Mouse (Mus musculus) left cerebral cortex, postnatal 36 days (tissue): ENCODE measurements around the gene Cela2a. TPM values are rescaled to one million over a fixed set of nuclear protein-coding genes. Genes with fewer than 3 reads are reported as not detected.

Experiments used
- DNase-seq, 2 experiments: peaks; one replicate each; pipeline ENCODE4 v3.0.0; 2021 to 2022; ENCODE audit warnings: low spot score in 2 of 2, mixed read lengths in 1 of 2
- intact Hi-C: fragments of 180-260 bp; cut with DNase I; formaldehyde crosslinking; loops from one replicate; pipeline ENCODE4 v1.15.1; 2025
- total RNA-seq, 2 experiments: library from RNA; stranded (reverse); gene quantifications; 2 replicates each; pipeline ENCODE4 v1.2.3; 2021

Cela2a gene
- total RNA-seq, 2 experiments from 2014 or later = not detected

DNA sequence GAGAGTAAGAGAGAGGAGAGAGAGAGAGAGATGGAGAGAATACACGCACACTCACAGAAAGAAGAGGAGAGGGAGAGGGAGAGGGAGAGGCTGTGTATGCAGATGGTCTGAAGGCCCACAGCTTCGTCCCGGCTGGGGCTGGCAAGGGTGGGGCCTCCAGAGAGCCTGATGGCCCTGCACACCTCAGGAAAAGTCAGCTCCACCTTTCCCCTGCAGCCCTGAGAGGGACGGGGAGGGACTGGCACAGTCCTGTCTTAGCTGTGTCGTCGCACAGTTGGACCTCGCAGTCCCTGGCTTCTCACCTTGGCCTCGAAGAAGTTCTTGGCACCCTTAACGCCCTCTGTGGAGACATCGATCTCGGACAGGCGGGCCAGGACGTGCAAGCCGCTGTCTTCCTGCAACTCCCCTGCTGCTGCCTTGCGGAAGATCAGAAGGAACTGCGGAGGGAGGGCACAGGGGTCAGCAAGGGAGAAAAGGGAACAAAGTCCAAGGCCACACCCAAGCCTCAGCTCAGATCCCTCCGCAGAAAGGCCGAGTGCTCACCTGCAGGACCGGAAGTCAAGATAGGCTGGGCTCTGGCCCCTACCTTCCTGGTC lies 34.4 kb upstream of the Cela2a start:
- DNase-seq = no peak
- intact Hi-C loops = no loop called here

DNA sequence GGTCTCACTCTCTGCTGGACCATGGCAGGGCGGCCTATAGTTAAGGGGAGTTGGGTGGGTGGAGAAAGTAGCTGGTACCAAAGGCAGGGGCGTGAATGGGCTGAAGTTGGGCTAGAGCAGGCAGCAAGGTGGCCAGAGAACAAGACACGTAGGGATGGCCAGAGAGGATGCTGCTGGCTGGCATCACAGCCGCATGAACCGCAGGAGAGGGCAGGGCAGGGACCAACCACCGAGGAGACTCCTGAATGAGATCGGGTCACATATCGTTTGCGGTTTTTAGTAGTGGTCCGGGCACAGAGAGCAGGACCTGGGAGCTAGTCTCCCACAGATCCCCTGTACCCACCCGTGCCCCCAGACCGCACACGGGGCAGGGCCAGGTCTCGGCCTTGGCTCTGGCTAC lies 33.4 kb upstream of the Cela2a start:
- intact Hi-C loops = no loop called here

DNA sequence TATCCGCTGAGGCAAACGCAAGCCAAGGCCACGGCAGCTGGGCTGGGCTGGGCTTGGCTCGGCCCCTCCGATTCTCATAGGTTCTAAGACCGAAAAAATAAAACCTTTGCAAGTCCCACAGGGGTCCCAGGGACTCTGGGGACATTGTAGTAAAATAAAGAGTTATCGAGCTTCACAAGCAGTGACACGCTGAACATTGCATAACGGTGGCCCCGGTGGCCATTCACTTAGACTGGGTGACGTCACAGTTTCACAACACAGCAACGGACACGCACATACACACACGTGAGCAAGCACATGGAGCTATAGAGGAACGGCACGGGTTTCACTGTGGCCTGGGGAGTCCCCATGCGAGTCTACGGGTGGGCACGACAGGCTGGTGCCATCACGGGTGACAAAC lies 32.5 kb upstream of the Cela2a start:
- DNase-seq = no peak
- intact Hi-C loops = no loop called here

More for the DNA sequence above, 33.4 kb upstream of the Cela2a start:
- DNase-seq = no peak

DNA sequence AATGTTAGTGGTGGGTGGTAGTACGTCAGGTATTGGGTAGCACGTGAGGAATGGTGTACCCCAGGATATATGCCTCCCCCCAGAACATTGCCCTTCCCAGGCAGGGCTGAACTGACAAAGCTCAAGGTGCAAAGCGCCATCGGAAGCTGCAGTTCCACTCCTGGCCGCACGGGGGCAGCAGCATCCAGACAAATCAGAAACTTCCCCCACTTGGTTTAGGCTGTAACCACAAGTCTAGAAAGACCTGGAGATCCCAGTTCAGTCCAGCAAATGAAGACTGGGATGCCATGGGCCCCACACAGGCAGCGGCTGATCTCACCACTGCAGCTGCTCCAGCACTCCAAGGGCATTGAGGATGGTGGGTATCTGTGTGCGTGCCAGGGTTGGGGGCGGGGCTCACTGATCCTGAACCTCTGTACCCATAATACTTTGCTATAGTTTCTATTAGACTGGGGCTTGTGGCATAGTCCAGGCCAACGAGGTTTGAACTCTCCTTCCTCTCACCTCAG lies 31.5 kb upstream of the Cela2a start:
- peak; percentile 82 to 86 for DNase-seq
- intact Hi-C loops = loop anchor here (1.0 kb wide), 1 partner anchor 101 kb away; no protein-coding TSS in a partner anchor

GRCm38 (mm10) chr4:141853437-141853836 lies 27.5 kb upstream of the Cela2a start:
- peak in 1 of 2 experiments; percentile 66 for DNase-seq
- intact Hi-C loops = loop anchor here (2.0 kb wide), 1 partner anchor 45 kb away; no protein-coding TSS in a partner anchor

- intact Hi-C loops = no loop called here
- no peak for DNase-seq
Observed at GRCm38 (mm10) chr4:141845999-141846398, 20.0 kb upstream of the Cela2a start, which contains the start of gene Ctrc. TSS of gene Ctrc (minus strand) at chr4:141846359.

DNA sequence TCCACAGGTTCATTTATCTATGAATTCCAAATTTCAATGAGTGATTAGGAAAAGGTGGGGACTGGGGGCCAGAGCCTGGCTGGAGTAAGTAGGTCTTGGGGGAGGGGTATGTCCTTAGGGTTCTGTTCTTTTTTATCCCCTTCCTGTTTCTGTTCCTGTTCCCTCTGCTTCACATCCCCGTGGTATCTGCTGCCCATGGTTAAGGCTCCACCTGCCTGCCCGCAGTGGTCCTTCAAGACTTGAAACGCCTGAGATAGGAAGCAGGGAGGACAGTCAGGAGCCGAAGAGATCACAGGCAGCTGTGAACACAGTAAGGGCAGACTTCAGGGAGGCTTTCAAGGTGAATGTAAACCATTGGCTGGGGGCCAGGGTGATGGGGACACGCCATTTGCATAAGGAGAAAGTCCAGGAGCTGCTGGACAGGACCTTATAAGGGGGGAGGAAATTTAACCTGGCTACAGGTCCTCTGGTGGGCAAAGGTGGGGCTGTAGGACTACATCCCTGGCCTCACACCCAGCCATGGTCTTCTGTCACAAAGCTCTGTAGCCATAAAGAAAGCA lies 8.7 kb upstream of the Cela2a start:
- intact Hi-C loops = no loop called here
- DNase-seq = no peak

DNA sequence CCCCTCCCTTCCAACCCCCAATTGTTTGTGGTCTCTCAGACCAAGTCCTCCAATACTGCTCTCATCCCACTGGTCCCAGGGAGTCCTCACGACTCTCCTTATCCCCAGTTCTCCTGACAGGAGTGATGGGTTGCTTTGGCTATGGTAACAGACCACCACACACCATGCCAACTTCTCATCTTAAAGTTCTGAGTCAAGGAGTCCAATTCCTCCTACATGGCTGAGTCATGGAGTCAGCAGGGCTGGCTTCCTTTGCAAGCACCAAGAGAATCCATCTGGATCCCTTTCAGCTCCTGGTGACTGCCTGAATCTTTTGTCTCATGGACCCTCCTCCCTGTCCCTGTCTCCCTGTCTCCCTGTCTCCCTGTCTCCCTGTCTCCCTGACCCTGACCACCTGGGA lies 8.0 kb upstream of the Cela2a start:
- intact Hi-C loops = no loop called here
- DNase-seq = peak; percentile 39 to 44

- intact Hi-C loops = no loop called here
- DNase-seq = no peak
Observed at GRCm38 (mm10) chr4:141831361-141831760, 5.4 kb upstream of the Cela2a start.

GRCm38 (mm10) chr4:141830381-141830780 lies 4.4 kb upstream of the Cela2a start:
- DNase-seq = no peak
- intact Hi-C loops = no loop called here

GRCm38 (mm10) chr4:141828177-141828576 lies 2.2 kb upstream of the Cela2a start:
- DNase-seq = no peak
- intact Hi-C loops = no loop called here

- no peak for DNase-seq
- intact Hi-C loops = no loop called here
Observed at GRCm38 (mm10) chr4:141827401-141827800, 1.4 kb upstream of the Cela2a start.

DNA sequence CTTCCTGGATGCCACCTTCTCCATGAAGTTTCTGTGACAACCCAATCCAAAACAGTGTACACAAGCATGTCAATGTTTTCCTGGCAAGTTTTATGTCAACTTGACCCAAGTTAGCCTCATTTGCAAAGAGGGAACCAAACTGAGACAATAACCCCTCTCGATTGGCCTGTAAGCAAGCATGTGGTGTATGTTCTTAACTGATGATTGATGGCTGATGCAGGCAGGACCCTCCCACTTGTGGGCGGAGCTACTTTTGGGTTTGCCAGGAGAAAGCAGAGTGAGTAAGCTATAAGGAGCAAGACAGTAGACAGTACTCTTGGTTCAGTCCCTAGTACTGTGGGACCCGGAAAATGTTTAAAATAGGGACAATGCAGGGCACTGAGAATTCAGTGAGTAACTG lies 3.0 kb downstream of the Cela2a start:
- DNase-seq = no peak
- intact Hi-C loops = no loop called here

GRCm38 (mm10) chr4:141822089-141822488 lies 3.9 kb downstream of the Cela2a start:
- intact Hi-C loops = no loop called here
- no peak for DNase-seq

DNA sequence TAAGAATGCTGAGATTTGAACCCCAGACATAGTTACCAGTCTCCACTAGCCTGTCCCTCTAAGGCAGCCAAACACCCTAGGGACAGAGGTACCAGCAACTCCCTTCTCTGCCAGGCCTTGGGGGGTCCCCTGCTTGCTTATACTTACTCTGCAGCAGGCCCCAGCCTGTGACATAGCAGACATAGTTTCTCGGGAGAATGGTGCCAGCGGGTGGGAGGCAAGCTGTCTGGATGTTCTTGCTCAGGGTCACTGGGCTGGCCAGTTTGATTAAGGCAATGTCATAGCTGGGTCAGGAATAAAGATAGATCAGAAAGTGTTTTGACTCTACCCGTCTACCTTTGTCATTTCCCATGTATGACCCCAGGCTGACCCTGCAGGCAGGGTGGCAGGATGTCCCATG lies 4.8 kb downstream of the Cela2a start:
- intact Hi-C loops = no loop called here
- DNase-seq = no peak

- intact Hi-C loops = no loop called here
- DNase-seq = no peak
Observed at GRCm38 (mm10) chr4:141819316-141819715, 6.6 kb downstream of the Cela2a start.

GRCm38 (mm10) chr4:141818861-141819260 lies 7.1 kb downstream of the Cela2a start:
- DNase-seq = no peak
- intact Hi-C loops = no loop called here

- intact Hi-C loops = no loop called here
- no peak for DNase-seq
Observed at GRCm38 (mm10) chr4:141817706-141818105, 8.3 kb downstream of the Cela2a start.

GRCm38 (mm10) chr4:141816776-141817655 lies 8.9 kb downstream of the Cela2a start:
- DNase-seq = no peak
- intact Hi-C loops = no loop called here

- no peak for DNase-seq
- intact Hi-C loops = no loop called here
Observed at GRCm38 (mm10) chr4:141816267-141816666, 9.7 kb downstream of the Cela2a start.
